Mouse (Mus musculus) midbrain, embryonic 13.5 days (tissue): ENCODE results near the gene Dot1l. TPM values are rescaled to one million over a fixed set of nuclear protein-coding genes. Genes with fewer than 3 reads are reported as not detected.

Experiments used
- ATAC-seq: fragments of 200-750 bp; cut with Nextera tagmentation; 2 replicates; pipeline ENCODE4 v1.8.0; 2017; ENCODE audit warnings: mild to moderate bottlenecking, moderate TSS enrichment, moderate library complexity
- H3K27ac ChIP-seq: fragments of 300-500 bp; sonication (generic); 2 replicates; pipeline ENCODE4 v1.5.1; 2015; ENCODE audit warnings: inconsistent platforms, mild to moderate bottlenecking, moderate library complexity
- H3K27me3 ChIP-seq: fragments of 300-500 bp; sonication (generic); 2 replicates; pipeline ENCODE4 v1.6.1; 2015; ENCODE audit warnings: mild to moderate bottlenecking, inconsistent platforms
- H3K36me3 ChIP-seq: fragments of 300-500 bp; sonication (generic); 2 replicates; pipeline ENCODE4 v1.6.1; 2015; ENCODE audit warnings: mild to moderate bottlenecking, inconsistent platforms
- H3K4me1 ChIP-seq: fragments of 300-500 bp; sonication (generic); replicated peaks from 2 replicates; pipeline ENCODE4 v1.6.1; 2015; ENCODE audit warnings: inconsistent platforms
- H3K4me2 ChIP-seq: fragments of 300-500 bp; sonication (generic); replicated peaks from 2 replicates; pipeline ENCODE4 v1.6.1; 2015; ENCODE audit warnings: moderate library complexity, mild to moderate bottlenecking, inconsistent platforms
- H3K4me3 ChIP-seq: fragments of 300-500 bp; sonication (generic); replicated peaks from 2 replicates; pipeline ENCODE4 v1.5.1; 2015; ENCODE audit warnings: mild to moderate bottlenecking, inconsistent platforms
- H3K9ac ChIP-seq: fragments of 300-500 bp; sonication (generic); replicated peaks from 2 replicates; pipeline ENCODE4 v1.6.1; 2015; ENCODE audit warnings: mild to moderate bottlenecking, inconsistent platforms
- H3K9me3 ChIP-seq: fragments of 300-500 bp; sonication (generic); 2 replicates; pipeline ENCODE4 v1.6.1; 2016; ENCODE audit warnings: mild to moderate bottlenecking, inconsistent platforms
- WGBS: fragments of 180-500 bp; shearing (Covaris S2); methylation state at CpG from one replicate; pipeline ENCODE4 v1.1.7; 2015; 5-methylcytosine and 5-hydroxymethylcytosine counted together
- polyA plus RNA-seq: library from polyadenylated mRNA; unstranded; fragments of >200 nt; fragmentation: Nextera tagmentation; extraction: Ambion mirVana; gene quantifications from 2 replicates; pipeline ENCODE4 v1.2.1, GENCODE M21; 2015

Gene Dot1l
- polyA plus RNA-seq, 1 experiment from 2014 or later, result 23.3 TPM

DNA sequence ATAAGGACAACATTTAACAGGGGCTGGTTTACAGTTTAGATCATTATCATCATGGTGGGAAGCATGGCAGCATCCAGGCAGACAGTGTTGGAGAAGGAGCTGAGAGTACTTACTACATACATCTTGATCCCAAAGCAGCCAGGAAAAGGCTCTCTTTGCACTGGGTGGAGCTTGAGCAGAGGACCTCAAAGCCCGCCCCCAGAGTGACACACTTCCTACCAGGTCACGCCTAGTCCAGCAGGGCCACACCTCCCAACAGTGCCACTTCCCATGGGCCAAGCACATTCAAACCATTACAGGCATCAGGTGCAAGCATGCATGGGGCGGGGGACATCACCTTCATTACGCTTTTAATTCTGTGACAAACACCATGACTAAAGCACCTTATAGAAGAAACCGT, 10.7 kb upstream of the Dot1l start:
- no peak for ATAC-seq
- Histone ChIP-seq H3K4me2 (no peak overlapping the region), H3K4me3 (no peak overlapping the region), H3K27ac (no peak overlapping the region), H3K9me3 (no peaks in the 10 kb centered on the region), H3K9ac (no peak overlapping the region), H3K36me3 (0 out of 2 replicates have a peak, but pooled peaks cover 3% of the 10 kb centered on the region), H3K27me3 (no peaks in the 10 kb centered on the region), H3K4me1 (peaks cover 24% of the 10 kb centered on the region)
- 39% methylated on average over 5 of the region's 5 CpGs for WGBS

DNA sequence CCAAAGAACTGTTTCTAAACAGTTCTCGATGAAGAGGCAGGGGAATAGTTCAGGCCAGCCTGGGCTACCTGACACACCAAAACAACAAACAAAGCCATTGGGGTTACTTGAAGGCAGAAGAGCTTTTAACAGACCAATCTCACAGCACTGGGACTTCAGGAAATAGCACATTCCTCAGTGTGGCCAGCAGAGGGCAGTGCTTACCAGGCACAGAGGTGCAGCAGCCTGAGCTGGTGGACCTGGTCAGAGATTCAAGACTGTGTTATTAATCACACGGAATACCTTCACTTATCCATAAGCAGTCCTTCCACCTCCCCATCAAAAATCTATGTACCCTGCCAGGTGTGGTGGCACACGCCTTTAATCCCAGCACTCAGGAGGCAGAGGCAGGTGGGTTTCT, 7.6 kb upstream of the Dot1l start:
- peaks cover 12% of the 10 kb centered on the region for H3K4me1 ChIP-seq
- ATAC-seq, result 0 out of 2 replicates have a peak, but pooled peaks have one; percentile 49
- no peaks in the 10 kb centered on the region for H3K36me3 ChIP-seq
- H3K4me2 ChIP-seq, result no peak overlapping the region
- no peak overlapping the region for H3K4me3 ChIP-seq
- H3K27me3 ChIP-seq, result no peaks in the 10 kb centered on the region
- WGBS, result 13% methylated on average over 3 of the region's 3 CpGs
- no peak overlapping the region for H3K9ac ChIP-seq
- H3K27ac ChIP-seq, result no peak overlapping the region
- no peaks in the 10 kb centered on the region for H3K9me3 ChIP-seq

DNA sequence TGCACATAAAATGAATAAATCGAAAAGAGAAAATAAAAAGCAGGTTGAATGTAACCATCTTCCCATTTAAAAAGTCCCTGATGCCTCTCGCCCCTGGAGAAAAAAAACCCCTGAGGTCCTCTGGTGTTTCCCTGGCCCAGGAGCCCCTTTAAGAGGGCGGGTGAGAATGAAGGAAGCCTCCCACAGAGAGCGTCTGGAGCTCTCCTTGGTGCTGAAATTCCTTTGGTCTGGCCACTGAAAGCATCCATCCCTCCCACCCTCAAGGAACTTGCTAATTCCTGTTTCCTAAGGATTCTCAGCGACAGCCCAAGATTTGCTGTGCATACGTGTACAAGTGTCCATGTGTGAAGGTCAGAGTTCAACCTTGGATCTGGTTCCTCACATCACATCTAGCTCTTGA, 6.4 kb upstream of the Dot1l start:
- no peak overlapping the region for H3K27ac ChIP-seq
- peaks cover 11% of the 10 kb centered on the region; the same call in 1 of the 2 replicates for H3K4me1 ChIP-seq
- no peak overlapping the region for H3K4me2 ChIP-seq
- no peak overlapping the region for H3K4me3 ChIP-seq
- WGBS, result 13% methylated on average over 6 of the region's 6 CpGs
- H3K27me3 ChIP-seq, result no peaks in the 10 kb centered on the region
- H3K36me3 ChIP-seq, result no peaks in the 10 kb centered on the region
- no peaks in the 10 kb centered on the region for H3K9me3 ChIP-seq
- H3K9ac ChIP-seq, result no peak overlapping the region
- ATAC-seq, result no peak

DNA sequence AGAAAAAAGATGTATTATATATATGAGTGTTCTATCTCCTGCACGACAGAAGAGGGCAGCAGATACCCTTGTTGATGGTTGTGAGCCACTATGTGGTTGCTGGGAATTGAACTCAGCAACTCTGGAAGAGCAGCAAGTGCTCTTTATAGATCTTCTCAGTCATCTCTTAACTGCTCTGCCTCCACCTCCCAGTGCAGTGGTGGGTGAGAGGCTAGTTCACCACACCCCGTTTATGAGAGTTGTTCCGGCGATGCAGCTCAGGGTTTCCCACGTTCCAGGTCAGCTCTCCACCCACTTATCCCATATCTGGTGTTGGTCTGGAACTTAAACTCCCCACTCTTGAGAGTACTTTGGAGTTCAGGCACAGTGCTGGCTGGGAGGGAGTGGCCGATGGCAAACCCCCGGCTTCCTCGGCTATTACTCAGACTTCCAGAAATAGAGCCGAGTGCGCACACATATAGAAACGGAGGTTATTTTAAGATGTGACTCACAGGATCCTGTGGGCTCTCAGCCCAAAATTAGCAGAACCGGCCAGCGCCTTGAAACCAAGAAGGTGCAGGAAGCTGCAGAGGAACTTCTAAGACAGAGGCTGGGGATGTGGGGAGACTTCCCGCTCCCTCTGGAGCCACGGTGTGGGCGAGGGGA, 3.7 kb upstream of the Dot1l start:
- Histone ChIP-seq H3K4me2 (peak overlapping the region; percentile 32), H3K4me3 (peak overlapping the region; percentile 3; the same call in 1 of the 2 replicates), H3K27me3 (no peaks in the 10 kb centered on the region), H3K27ac (no peak overlapping the region), H3K9ac (no peak overlapping the region), H3K36me3 (no peaks in the 10 kb centered on the region), H3K4me1 (peaks cover 23% of the 10 kb centered on the region), H3K9me3 (no peaks in the 10 kb centered on the region)
- no peak for ATAC-seq
- WGBS, result 18% methylated on average over 16 of the region's 16 CpGs

DNA sequence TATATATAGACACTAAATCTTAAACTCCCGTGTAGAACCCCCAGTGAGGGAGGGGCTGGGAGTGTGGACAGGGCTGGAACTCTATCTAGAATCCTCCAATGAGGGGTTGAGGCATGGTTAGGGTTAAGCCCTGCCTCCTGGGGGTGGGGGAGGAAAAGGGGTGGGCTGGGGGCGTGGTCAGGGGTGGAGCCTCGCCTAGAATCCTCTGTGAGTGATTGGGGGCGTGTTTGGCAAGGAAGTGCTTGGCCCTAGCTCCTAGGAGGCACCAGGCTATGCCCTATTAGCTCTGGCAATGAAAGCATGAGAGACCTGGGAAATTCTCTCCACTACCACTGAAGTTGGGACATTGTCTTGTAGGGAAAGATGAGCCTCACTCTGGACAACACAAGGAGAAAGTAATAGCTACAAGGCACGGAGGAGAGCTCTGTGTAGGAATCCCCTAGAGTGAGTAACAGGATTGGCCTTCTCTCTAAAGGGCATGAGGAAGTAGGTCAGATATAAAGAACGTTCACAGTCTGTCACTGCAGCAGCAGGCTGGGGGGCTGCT, 2.9 kb upstream of the Dot1l start:
- Histone ChIP-seq H3K9me3 (no peaks in the 10 kb centered on the region), H3K36me3 (no peaks in the 10 kb centered on the region), H3K4me3 (peak overlapping the region; percentile 3; the same call in 1 of the 2 replicates), H3K27ac (no peak overlapping the region; the same call in 1 of the 2 replicates), H3K4me1 (peaks cover 32% of the 10 kb centered on the region), H3K9ac (no peak overlapping the region), H3K27me3 (no peaks in the 10 kb centered on the region), H3K4me2 (peak overlapping the region; percentile 32)
- whole genome bisulfite sequencing, result 4% methylated on average over 6 of the region's 6 CpGs
- peak; percentile 22; the same call in 1 of the 2 replicates for ATAC-seq

DNA sequence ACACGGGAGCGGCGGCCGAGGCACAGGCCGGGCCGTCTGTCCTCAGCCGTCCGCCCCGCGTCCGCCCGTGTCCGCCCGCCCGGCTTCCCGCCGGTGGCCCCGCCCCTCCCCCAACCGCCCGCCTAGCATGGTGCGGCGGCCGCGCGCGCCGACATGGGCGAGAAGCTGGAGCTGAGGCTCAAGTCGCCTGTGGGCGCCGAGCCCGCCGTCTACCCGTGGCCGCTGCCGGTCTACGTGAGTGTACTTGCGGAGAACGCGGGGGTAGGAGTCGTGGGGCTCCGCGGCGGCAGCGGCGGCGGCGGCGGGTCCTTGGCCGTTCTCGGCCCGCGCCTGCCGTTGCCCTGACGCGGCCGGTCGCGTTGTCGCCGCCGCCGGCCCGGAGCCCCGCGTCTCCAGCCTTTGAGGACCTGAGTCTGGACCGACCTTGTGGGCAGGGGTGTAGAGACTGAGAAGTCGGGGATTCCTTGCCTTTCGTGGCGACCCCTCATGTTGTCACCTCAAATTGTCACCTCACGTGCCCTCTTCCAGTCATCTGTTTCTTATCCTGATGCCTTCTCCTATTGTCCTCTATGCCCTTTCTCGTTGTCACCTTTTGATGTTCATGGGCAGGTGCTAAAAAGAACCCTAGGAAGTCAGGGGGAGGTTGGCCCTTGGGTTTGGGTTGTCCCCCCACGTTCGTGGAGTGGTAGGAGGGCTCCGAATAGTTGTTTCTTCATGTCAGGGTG, 447 bp downstream of the Dot1l start:
- Histone ChIP-seq H3K9me3 (no peaks in the 10 kb centered on the region), H3K9ac (peak overlapping the region; percentile 91), H3K27ac (peak overlapping the region; percentile 84), H3K4me3 (peak overlapping the region; percentile 85), H3K36me3 (no peaks in the 10 kb centered on the region), H3K27me3 (no peaks in the 10 kb centered on the region), H3K4me1 (peaks cover 61% of the 10 kb centered on the region), H3K4me2 (peak overlapping the region; percentile 96)
- under 1% methylated on average over 54 of the region's 75 CpGs for WGBS
- ATAC-seq, result peak; percentile 14

DNA sequence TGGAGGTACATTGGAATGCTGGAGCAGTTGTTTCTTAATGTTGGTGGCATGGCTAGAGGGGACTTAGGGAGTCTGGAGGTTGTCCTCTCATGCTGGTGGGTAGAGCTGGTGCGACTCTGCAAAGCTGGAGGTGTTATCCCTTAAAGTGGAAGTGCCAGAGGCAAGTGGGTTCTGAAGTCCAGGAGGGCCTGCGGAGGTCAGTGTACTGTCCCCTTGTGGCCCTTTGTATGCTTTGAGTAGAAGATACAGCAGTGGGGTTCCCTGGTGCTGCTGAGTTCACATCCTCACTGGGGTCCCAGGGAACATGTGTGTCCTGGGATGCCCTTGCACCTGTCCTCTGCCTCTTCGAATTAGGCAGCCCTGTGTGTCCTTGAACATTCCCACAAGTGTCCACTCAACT, 1.1 kb downstream of the Dot1l start:
- Histone ChIP-seq H3K4me3 (peak overlapping the region; percentile 85), H3K36me3 (no peaks in the 10 kb centered on the region), H3K4me2 (peak overlapping the region; percentile 96), H3K9me3 (no peaks in the 10 kb centered on the region), H3K27me3 (no peaks in the 10 kb centered on the region), H3K4me1 (peaks cover 67% of the 10 kb centered on the region), H3K9ac (peak overlapping the region; percentile 91), H3K27ac (no peak overlapping the region)
- WGBS, result 41% methylated on average over 3 of the region's 3 CpGs
- ATAC-seq, result no peak

DNA sequence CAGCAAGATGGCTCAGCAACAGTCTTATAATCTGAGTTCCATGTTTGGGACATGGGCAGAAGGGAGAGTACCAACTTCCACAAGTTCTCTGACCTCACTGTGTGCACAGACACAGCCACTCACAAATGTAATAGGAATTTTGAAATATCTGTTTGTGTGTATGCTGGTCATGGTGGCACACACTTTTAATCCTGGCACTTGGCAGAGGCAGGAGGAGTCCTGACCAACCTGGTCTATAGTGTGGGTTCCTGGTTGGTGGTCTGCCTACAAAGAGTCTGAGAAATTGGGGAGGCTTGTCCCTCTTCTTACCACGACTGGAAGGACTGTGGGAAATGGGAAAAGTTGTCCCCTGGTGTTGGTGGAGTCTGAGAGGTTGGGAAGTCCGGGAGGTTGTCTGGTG, 1.5 kb downstream of the Dot1l start:
- ATAC-seq, result no peak
- H3K4me1 ChIP-seq, result peaks cover 70% of the 10 kb centered on the region
- H3K4me3 ChIP-seq, result peak overlapping the region; percentile 85
- peak overlapping the region; percentile 96 for H3K4me2 ChIP-seq
- peak overlapping the region; percentile 91 for H3K9ac ChIP-seq
- WGBS, result 72% methylated on average over 2 of the region's 2 CpGs
- no peaks in the 10 kb centered on the region for H3K27me3 ChIP-seq
- no peak overlapping the region for H3K27ac ChIP-seq
- H3K9me3 ChIP-seq, result no peaks in the 10 kb centered on the region
- H3K36me3 ChIP-seq, result no peaks in the 10 kb centered on the region

DNA sequence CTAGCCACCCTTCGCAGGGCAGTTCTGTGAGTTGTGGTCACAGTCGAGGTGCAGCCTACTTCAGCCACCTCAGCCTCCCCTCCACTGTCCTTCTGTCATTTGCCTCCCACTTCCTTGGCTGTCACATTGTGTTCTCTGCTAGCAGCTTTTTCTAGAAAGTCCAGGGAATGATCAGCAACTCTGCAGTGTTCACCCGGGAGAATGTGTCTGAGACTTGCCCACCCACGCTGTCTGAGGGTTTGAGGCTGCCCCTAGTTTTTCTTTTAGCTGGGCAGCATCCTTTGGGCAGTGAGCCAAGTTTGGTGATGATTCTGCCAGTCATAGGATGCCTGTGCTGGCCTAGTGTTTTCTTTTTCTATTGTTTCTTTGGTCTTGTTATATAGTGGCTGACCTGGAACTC, 2.0 kb downstream of the Dot1l start:
- Histone ChIP-seq H3K27me3 (no peaks in the 10 kb centered on the region), H3K4me2 (peak overlapping the region; percentile 96), H3K9ac (peak overlapping the region; percentile 91), H3K36me3 (no peaks in the 10 kb centered on the region), H3K27ac (no peak overlapping the region), H3K9me3 (no peaks in the 10 kb centered on the region), H3K4me3 (peak overlapping the region; percentile 85), H3K4me1 (peaks cover 69% of the 10 kb centered on the region)
- 75% methylated on average over 4 of the region's 4 CpGs for WGBS
- ATAC-seq, result no peak

DNA sequence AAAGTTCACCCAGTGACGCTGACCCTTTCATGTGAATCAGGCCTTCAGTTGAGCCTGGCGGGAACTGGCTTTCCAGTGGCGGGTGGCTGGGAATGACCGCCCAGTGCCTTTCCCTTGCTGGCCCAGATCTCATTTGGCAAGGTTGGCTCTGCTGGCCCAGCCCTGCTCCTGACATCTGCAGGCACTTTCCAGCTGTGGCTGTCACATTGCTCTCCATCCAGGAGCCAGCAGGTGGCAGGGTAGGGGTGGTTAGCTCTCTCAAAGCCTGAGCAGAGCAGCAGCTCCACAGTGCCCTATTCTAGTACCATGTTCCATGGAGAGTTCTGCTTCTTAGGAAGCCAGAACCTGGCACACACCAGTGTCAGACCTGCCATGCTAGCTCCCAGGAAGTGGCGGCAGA, 2.7 kb downstream of the Dot1l start:
- 0 out of 2 replicates have a peak overlapping the region, but pooled peaks have one; percentile 3 for H3K4me3 ChIP-seq
- no peak overlapping the region for H3K27ac ChIP-seq
- no peaks in the 10 kb centered on the region for H3K27me3 ChIP-seq
- H3K9me3 ChIP-seq, result no peaks in the 10 kb centered on the region
- WGBS, result 43% methylated on average over 5 of the region's 5 CpGs
- ATAC-seq, result peak; percentile 12; the same call in 1 of the 2 replicates
- H3K4me1 ChIP-seq, result peaks cover 62% of the 10 kb centered on the region
- peak overlapping the region; percentile 96 for H3K4me2 ChIP-seq
- H3K36me3 ChIP-seq, result no peaks in the 10 kb centered on the region
- peak overlapping the region; percentile 91; the same call in 1 of the 2 replicates for H3K9ac ChIP-seq

DNA sequence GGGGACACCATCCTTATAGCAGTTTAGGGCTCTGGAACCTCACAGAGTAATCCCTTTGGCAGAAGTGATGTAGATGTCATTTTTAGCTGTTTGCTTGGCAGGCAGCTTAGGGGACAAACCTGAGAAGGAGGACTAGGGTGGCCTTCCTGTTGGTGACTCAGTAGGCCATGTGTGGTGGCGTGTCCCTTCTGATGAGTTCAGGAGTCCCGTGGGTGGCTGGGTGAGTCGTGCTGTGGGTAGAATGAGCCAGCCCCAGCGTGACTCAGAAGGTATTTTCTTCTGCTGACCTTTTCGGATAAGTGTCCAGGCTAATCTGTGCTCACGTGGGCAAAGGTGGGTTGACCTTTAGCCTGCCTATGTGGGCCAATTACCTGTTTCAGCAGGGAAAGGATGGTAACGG, 3.6 kb downstream of the Dot1l start:
- 89% methylated on average over 7 of the region's 7 CpGs for WGBS
- Histone ChIP-seq H3K9me3 (no peaks in the 10 kb centered on the region), H3K9ac (peak overlapping the region; percentile 41; the same call in 1 of the 2 replicates), H3K27ac (no peak overlapping the region), H3K4me1 (peaks cover 62% of the 10 kb centered on the region), H3K27me3 (no peaks in the 10 kb centered on the region), H3K36me3 (no peaks in the 10 kb centered on the region), H3K4me2 (no peak overlapping the region), H3K4me3 (no peak overlapping the region)
- no peak for ATAC-seq
